Comparison of ENCODE assay signal across 27 mouse cellular contexts in the genomic region with DNA sequence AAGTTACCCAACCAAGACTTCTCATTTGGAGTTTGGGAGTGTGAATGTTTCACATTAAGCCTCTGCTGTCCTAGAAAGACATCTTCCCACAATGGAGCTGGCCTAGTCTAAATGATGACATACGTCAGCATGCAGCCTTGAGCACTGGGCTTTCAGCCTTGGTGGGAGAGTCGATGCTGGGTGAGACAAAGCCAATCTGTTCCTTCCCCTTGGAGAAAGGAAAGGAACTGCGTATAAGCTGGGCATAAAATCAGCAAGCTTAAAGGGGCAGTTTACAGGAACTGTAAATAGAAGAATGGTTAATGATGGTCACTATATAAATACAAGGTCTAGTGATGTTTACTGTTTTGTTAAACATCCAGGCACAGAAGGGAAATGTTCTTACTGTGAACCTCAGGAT.
A peak's percentile ranks its signal among the peaks of the same experiment; 100 is the strongest.
DNase-seq lines count a peak whose midpoint lies in the region; ATAC-seq and TF ChIP-seq lines count a peak whose summit lies in the region.
"Had no signal": no experiment of that assay in that cellular context is flagged by ENCODE, and none has a peak within 500 bp of the region (broad histone marks: within the 10 kb centered on the region; RNA-seq: fewer than 3 reads in every experiment).

No protein-coding gene starts in this region.

- DNase-seq in stomach, postnatal 0 days (ENCODE audit: low spot score) = no peak
- peak; percentile 57 for DNase-seq in lung, postnatal 36 days
- DNase-seq in adrenal gland, postnatal 14 days = no peak
- no peak for DNase-seq in cerebellum, adult 8-10 months
- DNase-seq in cerebellum, postnatal 36 days = no peak
- DNase-seq: adrenal gland, adult 2 months; cerebellum, adult 9-11 months; forebrain, postnatal 0 days; gastrocnemius, postnatal 25 days; kidney, adult 11 months; kidney, postnatal 14 days; layer of hippocampus, adult 9-11 months; midbrain, embryonic 14.5 days; right cerebral cortex, adult 18-20 months; spleen, adult 18-20 months; thymus, postnatal 14 days had no signal

- WGBS in stomach, embryonic 14.5 days = 42% methylated on average over 3 of the region's 3 CpGs
- 36% methylated on average over 3 of the region's 3 CpGs for WGBS in stomach, postnatal 0 days
- 36% methylated on average over 3 of the region's 3 CpGs for WGBS in lung, embryonic 16.5 days

- H3K4me2 ChIP-seq in stomach, embryonic 14.5 days (replicated peaks; ENCODE audit: low read depth, low read length) = no peak overlapping the region
- H3K4me2 ChIP-seq in stomach, postnatal 0 days (replicated peaks; ENCODE audit: low read depth) = no peak overlapping the region
- H3K4me2 ChIP-seq in lung, embryonic 16.5 days (ENCODE audit: low read depth, low read length) = no peak overlapping the region
- H3K4me2 ChIP-seq: embryonic facial prominence, embryonic 15.5 days; forebrain, embryonic 12.5 days; heart, embryonic 15.5 days; limb, embryonic 12.5 days; liver, embryonic 15.5 days had no signal

- H3K9ac ChIP-seq in stomach, embryonic 14.5 days (replicated peaks; ENCODE audit: low read depth, low read length) = no peak overlapping the region
- no peak overlapping the region for H3K9ac ChIP-seq in stomach, postnatal 0 days (ENCODE audit: low read length)
- no peak overlapping the region for H3K9ac ChIP-seq in lung, embryonic 16.5 days (ENCODE audit: low read length)
- H3K9ac ChIP-seq: embryonic facial prominence, embryonic 15.5 days; forebrain, embryonic 12.5 days; forebrain, postnatal 0 days; heart, embryonic 15.5 days; limb, embryonic 12.5 days; liver, embryonic 15.5 days had no signal

- H3K4me3 ChIP-seq in stomach, embryonic 14.5 days (ENCODE audit: low read depth, low read length) = no peak overlapping the region
- H3K4me3 ChIP-seq in stomach, postnatal 0 days (ENCODE audit: low read depth, low read length) = no peak overlapping the region
- H3K4me3 ChIP-seq in lung, embryonic 16.5 days (ENCODE audit: low read length) = no peak overlapping the region
- H3K4me3 ChIP-seq: embryonic facial prominence, embryonic 10.5 days; embryonic facial prominence, embryonic 15.5 days; forebrain, embryonic 12.5 days; heart, embryonic 10.5 days; heart, embryonic 15.5 days; limb, embryonic 12.5 days; liver, embryonic 15.5 days had no signal

- H3K4me1 ChIP-seq in stomach, embryonic 14.5 days (ENCODE audit: control insufficient read depth, insufficient read depth, low read length) = no peaks in the 10 kb centered on the region
- no peaks in the 10 kb centered on the region for H3K4me1 ChIP-seq in stomach, postnatal 0 days (replicated peaks; ENCODE audit: control insufficient read depth, insufficient read depth)
- no peaks in the 10 kb centered on the region for H3K4me1 ChIP-seq in lung, embryonic 16.5 days (replicated peaks; ENCODE audit: control insufficient read depth, insufficient read depth, low read length)
- H3K4me1 ChIP-seq: embryonic facial prominence, embryonic 15.5 days; forebrain, embryonic 12.5 days; heart, embryonic 10.5 days; heart, embryonic 15.5 days; limb, embryonic 12.5 days; liver, embryonic 15.5 days had no signal

- TF ChIP-seq EP300 in stomach, postnatal 0 days (optimal IDR thresholded peaks at IDR 0.05) = no peak

- no peaks in the 10 kb centered on the region for H3K27me3 ChIP-seq in stomach, embryonic 14.5 days (ENCODE audit: control insufficient read depth, insufficient read depth, low read length)
- H3K27me3 ChIP-seq in stomach, postnatal 0 days (ENCODE audit: control insufficient read depth, insufficient read depth, low read length) = no peaks in the 10 kb centered on the region
- no peaks in the 10 kb centered on the region for H3K27me3 ChIP-seq in lung, embryonic 16.5 days (ENCODE audit: control insufficient read depth, insufficient read depth, low read depth, low read length)
- H3K27me3 ChIP-seq: embryonic facial prominence, embryonic 15.5 days; forebrain, embryonic 12.5 days; heart, embryonic 15.5 days; limb, embryonic 12.5 days; liver, embryonic 15.5 days had no signal

- H3K27ac ChIP-seq in stomach, embryonic 14.5 days (ENCODE audit: low read length) = peak overlapping the region; percentile 24; the same call in 1 of the 2 replicates
- no peak overlapping the region for H3K27ac ChIP-seq in stomach, postnatal 0 days (replicated peaks)
- H3K27ac ChIP-seq in lung, embryonic 16.5 days (ENCODE audit: low read length) = 0 out of 2 replicates have a peak overlapping the region, but pooled peaks have one; percentile 17
- H3K27ac ChIP-seq: embryonic facial prominence, embryonic 10.5 days; embryonic facial prominence, embryonic 15.5 days; forebrain, embryonic 12.5 days; heart, embryonic 10.5 days; heart, embryonic 15.5 days; limb, embryonic 12.5 days; liver, embryonic 15.5 days had no signal

- H3K36me3 ChIP-seq in stomach, embryonic 14.5 days (ENCODE audit: control insufficient read depth, insufficient read depth, low read length) = no peaks in the 10 kb centered on the region
- no peaks in the 10 kb centered on the region for H3K36me3 ChIP-seq in stomach, postnatal 0 days (ENCODE audit: control insufficient read depth, insufficient read depth, low read length)
- H3K36me3 ChIP-seq in lung, embryonic 16.5 days (ENCODE audit: control insufficient read depth, insufficient read depth, low read length) = no peaks in the 10 kb centered on the region
- H3K36me3 ChIP-seq: embryonic facial prominence, embryonic 10.5 days; embryonic facial prominence, embryonic 15.5 days; forebrain, embryonic 12.5 days; heart, embryonic 10.5 days; heart, embryonic 15.5 days; limb, embryonic 12.5 days; liver, embryonic 15.5 days had no signal

- no peak for TF ChIP-seq CTCF in stomach, postnatal 0 days (IDR thresholded peaks at IDR 0.05; ENCODE audit: low read depth)

- no peaks in the 10 kb centered on the region for H3K9me3 ChIP-seq in stomach, embryonic 14.5 days (ENCODE audit: control insufficient read depth, low read depth, low read length)
- H3K9me3 ChIP-seq in stomach, postnatal 0 days (ENCODE audit: control insufficient read depth, low read length) = no peaks in the 10 kb centered on the region
- H3K9me3 ChIP-seq in lung, embryonic 16.5 days (ENCODE audit: control insufficient read depth, low read length) = no peaks in the 10 kb centered on the region
- H3K9me3 ChIP-seq: embryonic facial prominence, embryonic 10.5 days; embryonic facial prominence, embryonic 15.5 days; forebrain, embryonic 12.5 days; heart, embryonic 10.5 days; heart, embryonic 15.5 days; limb, embryonic 12.5 days; liver, embryonic 15.5 days had no signal

- no peak; the same call in 1 of the 2 replicates for ATAC-seq in stomach, embryonic 14.5 days (ENCODE audit: insufficient number of reproducible peaks, insufficient read depth, low FRiP score, low read depth)
- ATAC-seq in stomach, postnatal 0 days (ENCODE audit: low FRiP score, low TSS enrichment) = no peak
- ATAC-seq in lung, embryonic 16.5 days (ENCODE audit: low read depth) = peak; percentile 71
- ATAC-seq: activated CD4-positive, CD25-positive, alpha-beta regulatory T cell, adult 4 months; forebrain, postnatal 0 days; hindbrain, embryonic 16.5 days had no signal
